Mouse (Mus musculus) heart, postnatal 4 days (tissue): Measurements from ENCODE around the gene Gm17455. TPM values are rescaled to one million over a fixed set of nuclear protein-coding genes. Genes with fewer than 3 reads are reported as not detected.

Experiments
- DNase-seq: peaks from one replicate; pipeline ENCODE4 v3.0.0; 2021
- total RNA-seq, 2 experiments: library from RNA; stranded (reverse); gene quantifications; 2 replicates each; pipeline ENCODE4 v1.2.3; 2021

Gene Gm17455
- not detected for total RNA-seq

GRCm38 (mm10) chr10:60399449-60399848 is at the start of gene Gm17455:
TSS of gene Gm17455 (plus strand) at chr10:60399726.
- DNase-seq = no peak

- DNase-seq = no peak
These were observed 49.3 kb upstream of the Gm17455 start for GRCm38 (mm10) chr10:60350077-60350804.

- peak; percentile 98 for DNase-seq
These were observed 48.7 kb upstream of the Gm17455 start for GRCm38 (mm10) chr10:60350805-60351167.

- peak; percentile 43 for DNase-seq
These were observed 48.3 kb upstream of the Gm17455 start for GRCm38 (mm10) chr10:60351248-60351647.

- DNase-seq = peak; percentile 68
These were observed 47.6 kb upstream of the Gm17455 start for GRCm38 (mm10) chr10:60351761-60352455.

GRCm38 (mm10) chr10:60353241-60354002 is 46.1 kb upstream of the Gm17455 start:
- DNase-seq = peak; percentile 37

- no peak for DNase-seq
These were observed 45.6 kb upstream of the Gm17455 start for GRCm38 (mm10) chr10:60354003-60354325.

- peak; percentile 38 for DNase-seq
These were observed 44.4 kb upstream of the Gm17455 start for GRCm38 (mm10) chr10:60354881-60355677.

GRCm38 (mm10) chr10:60357441-60357840 is 42.1 kb upstream of the Gm17455 start:
- DNase-seq = no peak

- DNase-seq = no peak
These were observed 41.6 kb upstream of the Gm17455 start for GRCm38 (mm10) chr10:60357901-60358300.

- DNase-seq = no peak
These were observed 40.8 kb upstream of the Gm17455 start for GRCm38 (mm10) chr10:60358776-60359175.

GRCm38 (mm10) chr10:60361615-60362309 is 37.8 kb upstream of the Gm17455 start:
- no peak for DNase-seq

- DNase-seq = no peak
These were observed 37.3 kb upstream of the Gm17455 start for GRCm38 (mm10) chr10:60362310-60362628.

- no peak for DNase-seq
These were observed 36.1 kb upstream of the Gm17455 start for GRCm38 (mm10) chr10:60363426-60363825.

- DNase-seq = no peak
These were observed 32.4 kb upstream of the Gm17455 start for GRCm38 (mm10) chr10:60367145-60367544.

- DNase-seq = no peak
These were observed 31.6 kb upstream of the Gm17455 start for GRCm38 (mm10) chr10:60367904-60368303.

GRCm38 (mm10) chr10:60369405-60369804 is 30.1 kb upstream of the Gm17455 start:
- DNase-seq = no peak

- DNase-seq = no peak
These were observed 29.4 kb upstream of the Gm17455 start for GRCm38 (mm10) chr10:60370098-60370497.

GRCm38 (mm10) chr10:60370601-60371061 is 28.9 kb upstream of the Gm17455 start:
- no peak for DNase-seq

GRCm38 (mm10) chr10:60371596-60372386 is 27.7 kb upstream of the Gm17455 start:
- no peak for DNase-seq

GRCm38 (mm10) chr10:60373543-60373936 is 26.0 kb upstream of the Gm17455 start:
- DNase-seq = no peak
